Mouse (Mus musculus) testis, adult 2 months (tissue): ENCODE results near the gene Use1. TPM values are rescaled to one million over a fixed set of nuclear protein-coding genes. Genes with fewer than 3 reads are reported as not detected.
A peak's percentile ranks its signal among the peaks of the same experiment; 100 is the strongest.

Source experiments
- H3K27ac ChIP-seq: fragments of 200-500 bp; 2 replicates; pipeline ENCODE4 v1.5.1; 2012; ENCODE audit warnings: low read depth, low read length; ENCODE audit not compliant: control insufficient read depth, insufficient read depth
- H3K27me3 ChIP-seq: fragments of 200-500 bp; 2 replicates; pipeline ENCODE4 v1.6.1; 2012; ENCODE audit warnings: mild to moderate bottlenecking, low read length, moderate library complexity; ENCODE audit not compliant: control insufficient read depth, insufficient read depth
- H3K36me3 ChIP-seq: fragments of 200-500 bp; 2 replicates; pipeline ENCODE4 v1.6.1; 2012; ENCODE audit warnings: mild to moderate bottlenecking, low read length; ENCODE audit not compliant: control insufficient read depth, insufficient read depth
- H3K4me1 ChIP-seq: fragments of 200-500 bp; 2 replicates; pipeline ENCODE4 v1.6.1; 2012; ENCODE audit warnings: low read length; ENCODE audit not compliant: control insufficient read depth, insufficient read depth
- H3K4me3 ChIP-seq: fragments of 200-500 bp; 2 replicates; pipeline ENCODE4 v1.5.1; 2012; ENCODE audit warnings: low read depth, mild to moderate bottlenecking, low read length, moderate library complexity, mixed read lengths; ENCODE audit not compliant: control insufficient read depth
- CTCF ChIP-seq: fragments of 200-500 bp; IDR thresholded peaks from 2 replicates; pipeline ENCODE4 v1.5.1; 2012; ENCODE audit warnings: low read depth, mild to moderate bottlenecking, inconsistent platforms, low read length, moderate library complexity; ENCODE audit not compliant: control insufficient read depth, insufficient read depth, insufficient replicate concordance
- POLR2A ChIP-seq: fragments of 200-500 bp; IDR thresholded peaks from 2 replicates; pipeline ENCODE4 v1.6.1; 2012; ENCODE audit warnings: low read depth, mild to moderate bottlenecking, inconsistent platforms, low read length, moderate library complexity; ENCODE audit not compliant: control insufficient read depth
- polyA plus RNA-seq: library from polyadenylated mRNA; depleted of rRNA; stranded (reverse); fragments of >200 nt; gene quantifications from 2 replicates; pipeline ENCODE4 v1.2.3, GENCODE M21; 2012

The Use1 gene
- polyA plus RNA-seq, 1 experiment: 158 TPM

DNA sequence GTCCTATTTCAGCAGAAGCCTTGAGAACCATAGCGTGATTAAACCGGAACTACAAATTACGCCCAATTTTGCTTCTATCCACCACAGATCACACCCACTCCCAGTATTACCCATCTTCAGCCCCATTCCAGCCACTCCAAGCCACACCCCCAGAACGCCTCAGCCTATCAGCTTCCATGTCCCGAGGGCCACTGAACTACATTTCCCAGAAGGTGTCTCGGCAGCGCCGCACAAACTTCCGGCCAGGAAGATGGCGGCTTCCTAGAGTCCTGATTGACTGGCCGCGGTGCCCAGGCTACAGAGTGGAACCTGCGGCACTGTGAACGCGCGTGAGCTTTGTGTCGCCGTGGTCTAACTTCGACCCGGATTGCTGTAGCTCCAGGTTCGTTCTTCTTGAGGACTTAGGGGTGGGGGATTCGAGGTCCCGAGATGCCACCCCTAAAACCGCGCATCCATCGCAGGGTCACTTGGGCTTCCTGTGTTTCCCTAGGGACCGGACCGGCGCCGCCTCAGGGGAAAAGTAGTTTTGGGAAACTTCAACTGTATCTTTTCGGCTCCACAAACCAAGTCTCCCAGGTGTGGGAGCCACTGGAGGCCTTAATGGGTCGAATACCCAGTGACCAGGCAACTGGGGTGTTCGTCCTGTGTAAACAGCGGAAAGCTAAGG, 30.1 kb downstream of the Use1 start, which contains the start of gene Babam1:
Babam1 (plus strand) TSS at position 223 of the 667 bp plus-strand sequence.
- TF ChIP-seq CTCF (no peak), POLR2A (peak; percentile 55; the same call in 1 of the 2 replicates)
- Histone ChIP-seq H3K27ac (peak within 1 kb of the TSS; percentile 65), H3K4me3 (peak within 1 kb of the TSS; percentile 93), H3K36me3 (no peaks in the 10 kb centered on the region), H3K27me3 (no peaks in the 10 kb centered on the region), H3K4me1 (peaks cover 16% of the 10 kb centered on the region)

DNA sequence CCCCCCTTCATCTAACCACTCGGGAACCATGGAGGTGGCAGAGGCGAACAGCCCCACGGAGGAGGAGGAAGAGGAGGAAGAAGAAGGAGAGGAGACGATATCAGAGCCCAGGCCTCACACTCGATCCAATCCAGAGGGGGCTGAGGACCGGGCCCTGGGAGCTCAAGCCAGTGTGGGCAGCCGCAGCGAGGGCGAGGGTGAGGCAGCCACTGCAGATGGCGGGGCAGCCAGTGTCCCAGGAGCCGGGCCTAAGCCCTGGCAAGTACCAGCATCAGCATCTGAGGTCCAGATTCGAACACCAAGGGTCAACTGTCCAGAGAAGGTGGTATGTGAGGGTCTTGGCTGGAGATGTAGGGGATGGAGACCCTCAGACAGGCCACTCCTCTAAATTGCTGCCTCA, 31.1 kb downstream of the Use1 start:
- Histone ChIP-seq H3K36me3 (no peaks in the 10 kb centered on the region), H3K4me1 (peaks cover 16% of the 10 kb centered on the region), H3K4me3 (no peak overlapping the region), H3K27me3 (no peaks in the 10 kb centered on the region), H3K27ac (no peak overlapping the region)
- TF ChIP-seq POLR2A (no peak), CTCF (no peak)

DNA sequence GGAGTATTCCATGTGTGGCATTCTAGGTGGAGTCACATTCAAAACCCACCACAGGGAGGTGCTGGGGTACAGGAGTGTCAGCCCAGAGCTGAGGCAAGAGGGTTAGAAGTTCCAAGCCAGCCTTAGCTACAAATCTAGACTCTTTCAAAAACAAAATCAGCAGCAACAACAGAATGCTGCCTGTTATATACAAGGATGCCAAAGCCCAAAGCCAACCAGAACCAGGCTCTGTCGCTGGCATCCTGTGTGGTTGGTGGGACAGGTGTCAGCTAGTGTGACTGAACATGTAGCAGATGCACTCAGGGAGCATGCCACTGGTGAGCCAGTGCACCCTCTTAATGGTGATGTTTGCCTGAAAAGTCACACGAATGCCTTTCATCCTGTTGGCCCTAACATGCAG, 34.2 kb downstream of the Use1 start:
- Histone ChIP-seq H3K27ac (no peak overlapping the region), H3K27me3 (no peaks in the 10 kb centered on the region)
- TF ChIP-seq POLR2A (no peak), CTCF (no peak)

DNA sequence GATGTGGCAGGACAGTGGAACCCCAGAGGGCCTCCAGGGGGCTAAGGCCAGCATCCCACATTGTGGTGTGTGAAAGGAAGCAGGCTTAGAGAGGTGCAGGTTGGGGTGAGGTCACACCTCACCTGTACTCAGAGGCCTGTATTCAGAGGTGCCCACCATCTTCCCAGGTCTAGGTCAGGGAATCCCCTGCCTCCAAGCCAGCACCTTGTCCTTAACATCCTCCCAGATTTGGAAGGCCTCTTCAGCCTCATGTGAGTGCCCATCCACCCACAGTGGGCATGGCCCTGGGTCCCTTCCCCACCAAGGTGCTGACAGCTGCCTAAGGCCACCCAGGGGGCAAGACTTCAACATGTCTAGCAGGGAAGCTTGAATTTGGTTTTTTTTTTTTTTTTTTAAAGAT, 34.8 kb downstream of the Use1 start:
- no peak for TF ChIP-seq CTCF
- TF ChIP-seq POLR2A: no peak
- Histone ChIP-seq H3K4me1 (peaks cover 14% of the 10 kb centered on the region), H3K36me3 (no peaks in the 10 kb centered on the region), H3K4me3 (no peak overlapping the region), H3K27ac (no peak overlapping the region), H3K27me3 (no peaks in the 10 kb centered on the region)

More for the DNA sequence above, 34.2 kb downstream of the Use1 start:
- Histone ChIP-seq H3K4me3 (no peak overlapping the region), H3K36me3 (no peaks in the 10 kb centered on the region), H3K4me1 (peaks cover 13% of the 10 kb centered on the region)

DNA sequence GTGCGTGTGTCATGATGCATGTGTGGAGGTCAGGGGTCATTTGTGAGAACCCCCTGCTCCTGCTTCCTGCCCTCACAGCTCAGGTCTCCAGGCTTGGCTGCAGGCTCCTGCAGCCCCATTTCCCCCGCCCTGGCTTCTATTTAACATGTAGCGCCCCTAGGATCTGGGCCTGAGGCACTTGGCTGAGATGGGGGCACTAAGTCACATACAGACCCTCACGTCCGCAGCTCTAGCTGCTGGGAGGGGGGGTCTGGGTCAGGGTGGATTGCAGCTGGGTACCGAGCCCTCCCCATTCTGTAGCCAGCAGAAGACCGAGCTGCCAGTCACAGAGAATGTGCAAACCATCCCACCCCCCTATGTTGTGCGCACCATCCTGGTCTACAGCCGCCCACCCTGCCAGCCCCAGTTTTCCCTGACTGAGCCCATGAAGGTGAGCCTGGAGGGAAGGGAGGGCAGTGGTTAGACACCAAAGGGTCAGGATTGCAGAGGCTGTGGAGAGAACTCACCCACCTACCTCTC, 35.9 kb downstream of the Use1 start:
- Histone ChIP-seq H3K4me3 (no peak overlapping the region), H3K27ac (no peak overlapping the region), H3K4me1 (peaks cover 16% of the 10 kb centered on the region), H3K27me3 (no peaks in the 10 kb centered on the region), H3K36me3 (no peaks in the 10 kb centered on the region)
- TF ChIP-seq CTCF (no peak), POLR2A (no peak)

DNA sequence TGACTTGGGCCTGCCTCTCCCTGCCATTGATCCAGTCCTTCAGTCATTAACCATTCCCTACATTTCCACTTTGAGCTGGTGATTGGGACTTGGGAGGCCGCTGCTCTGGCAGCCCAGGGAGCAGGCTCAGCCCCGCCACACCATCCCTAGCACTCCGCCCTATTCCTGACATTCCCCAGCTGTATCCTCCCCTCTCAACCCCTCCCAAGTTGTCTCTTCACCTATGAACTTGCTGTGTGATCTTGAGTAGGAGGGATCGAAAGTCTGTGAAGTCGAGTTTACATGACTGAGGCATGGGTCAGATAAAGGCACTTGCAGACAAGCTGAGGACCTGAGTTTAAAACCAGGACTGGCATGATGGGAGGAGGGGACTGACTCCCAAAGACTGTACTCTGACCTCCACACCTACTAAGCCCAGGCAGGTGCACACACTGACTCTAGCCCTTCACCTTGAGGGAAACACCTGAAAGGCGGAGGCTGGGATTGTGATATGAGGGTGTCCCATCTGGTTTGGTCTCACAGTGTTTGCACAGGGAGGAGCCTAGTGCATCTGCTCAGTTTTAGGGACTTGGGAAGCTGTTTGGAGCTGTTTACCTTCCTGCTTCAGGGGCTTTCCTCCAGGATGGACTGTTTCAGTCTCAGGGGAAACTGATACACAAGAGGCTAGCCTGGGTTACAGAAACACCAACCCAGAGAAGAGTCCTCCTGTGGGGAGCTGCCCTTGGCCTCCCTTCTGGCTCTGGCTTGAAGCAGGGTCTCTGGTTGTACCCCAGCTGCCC, 36.6 kb downstream of the Use1 start:
- no peak overlapping the region for H3K4me3 ChIP-seq
- TF ChIP-seq CTCF (no peak), POLR2A (no peak)
- H3K27me3 ChIP-seq: no peaks in the 10 kb centered on the region
- no peaks in the 10 kb centered on the region for H3K36me3 ChIP-seq
- no peak overlapping the region for H3K27ac ChIP-seq
- H3K4me1 ChIP-seq: peaks cover 12% of the 10 kb centered on the region

DNA sequence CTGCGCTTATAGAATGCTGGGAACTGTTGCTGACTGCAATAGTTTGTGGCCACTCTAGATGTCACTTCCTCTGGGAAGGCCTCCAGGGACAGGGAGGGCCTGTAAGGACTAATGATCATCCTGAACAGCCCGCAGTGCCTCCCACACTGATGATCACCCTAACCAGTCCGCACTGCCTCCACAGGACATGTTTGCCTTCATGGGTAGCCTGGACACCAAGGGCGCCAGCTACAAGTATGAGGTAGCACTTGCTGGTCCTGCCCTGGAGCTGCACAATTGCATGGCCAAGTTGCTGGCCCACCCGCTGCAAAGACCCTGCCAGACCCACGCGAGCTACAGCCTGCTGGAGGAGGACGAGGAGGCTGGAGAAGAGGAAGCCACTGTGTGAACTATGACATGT, 37.4 kb downstream of the Use1 start:
- Histone ChIP-seq H3K36me3 (no peaks in the 10 kb centered on the region), H3K4me1 (peaks cover 12% of the 10 kb centered on the region), H3K4me3 (no peak overlapping the region), H3K27ac (no peak overlapping the region), H3K27me3 (no peaks in the 10 kb centered on the region)
- no peak for TF ChIP-seq POLR2A
- TF ChIP-seq CTCF: no peak
